Mouse (Mus musculus): Measurements from ENCODE around the gene Cltc. TPM values are rescaled to one million over a fixed set of nuclear protein-coding genes. Genes with fewer than 3 reads are reported as not detected.

Cltc gene
- polyA plus RNA-seq, 1 experiment from 2014 or later = 146 TPM

DNA sequence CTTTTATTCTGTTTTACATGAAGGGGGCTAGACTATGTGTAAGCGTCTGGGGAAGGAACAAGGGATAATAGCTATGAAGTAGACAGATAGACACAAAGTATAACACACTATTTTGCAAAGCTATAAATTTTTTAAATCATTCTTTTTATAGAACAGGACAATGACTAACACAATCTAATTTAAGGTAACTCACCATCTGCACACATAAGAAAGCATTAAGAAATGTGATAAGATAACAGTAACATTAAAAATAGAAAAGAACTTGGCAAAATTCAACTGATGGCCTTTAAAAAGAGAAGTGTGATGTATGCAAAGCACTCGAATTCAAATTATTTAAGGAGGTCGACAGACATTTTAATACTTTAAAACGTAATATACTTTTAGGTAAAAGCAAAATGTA lies 22.4 kb downstream of the Cltc start:
- no peaks in the 10 kb centered on the region for H3K4me1 ChIP-seq (replicated peaks)
- no peak overlapping the region for H3K4me2 ChIP-seq
- no peaks in the 10 kb centered on the region for H3K9me3 ChIP-seq
- no peaks in the 10 kb centered on the region for H3K27me3 ChIP-seq
- WGBS = 91% methylated on average over 4 of the region's 4 CpGs
- no peak overlapping the region for H3K27ac ChIP-seq
- no peak overlapping the region for H3K9ac ChIP-seq
- H3K4me3 ChIP-seq = no peak overlapping the region
- no peak for ATAC-seq (ENCODE audit: low FRiP score)
- H3K36me3 ChIP-seq = peaks cover 25% of the 10 kb centered on the region

DNA sequence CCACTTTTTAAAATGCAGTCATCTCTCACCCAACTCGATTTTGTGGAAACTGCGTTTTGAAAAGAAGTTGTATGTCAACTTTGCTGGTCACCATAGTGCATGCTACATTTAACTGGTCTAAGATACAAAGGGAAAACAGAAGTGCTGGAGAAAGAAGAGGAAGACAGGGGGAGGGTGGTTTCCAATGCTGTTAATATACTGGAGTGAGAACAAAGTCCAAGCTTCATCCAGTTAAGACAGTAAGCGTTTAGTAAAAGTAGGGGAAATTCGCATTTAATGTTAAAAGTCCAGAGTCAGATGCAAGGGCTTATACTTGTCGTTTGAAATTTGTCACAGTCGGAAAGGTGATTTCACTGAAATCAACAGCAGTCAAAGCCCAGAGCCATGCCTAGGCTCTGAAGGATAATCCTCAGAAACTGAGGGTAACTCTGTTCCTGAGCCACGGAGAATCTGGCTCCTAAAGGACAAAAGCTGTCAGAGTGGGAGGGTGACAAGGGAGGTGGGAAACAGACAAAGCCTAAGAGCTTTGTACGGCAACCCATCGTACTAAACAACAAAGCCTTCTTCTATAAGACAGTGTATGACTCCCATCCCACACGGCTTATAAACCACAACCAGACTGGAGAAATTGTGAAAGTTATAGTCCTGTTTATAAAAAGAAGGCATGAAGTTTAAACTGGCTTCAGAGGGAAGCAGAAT lies 23.0 kb downstream of the Cltc start:
- H3K9ac ChIP-seq = no peak overlapping the region
- H3K4me1 ChIP-seq (replicated peaks) = no peaks in the 10 kb centered on the region
- H3K9me3 ChIP-seq = no peaks in the 10 kb centered on the region
- H3K27me3 ChIP-seq = no peaks in the 10 kb centered on the region
- H3K4me3 ChIP-seq = no peak overlapping the region
- WGBS = 80% methylated on average over 10 of the region's 10 CpGs
- no peak for ATAC-seq (ENCODE audit: low FRiP score)
- peaks cover 27% of the 10 kb centered on the region for H3K36me3 ChIP-seq
- H3K4me2 ChIP-seq = no peak overlapping the region
- no peak overlapping the region for H3K27ac ChIP-seq

DNA sequence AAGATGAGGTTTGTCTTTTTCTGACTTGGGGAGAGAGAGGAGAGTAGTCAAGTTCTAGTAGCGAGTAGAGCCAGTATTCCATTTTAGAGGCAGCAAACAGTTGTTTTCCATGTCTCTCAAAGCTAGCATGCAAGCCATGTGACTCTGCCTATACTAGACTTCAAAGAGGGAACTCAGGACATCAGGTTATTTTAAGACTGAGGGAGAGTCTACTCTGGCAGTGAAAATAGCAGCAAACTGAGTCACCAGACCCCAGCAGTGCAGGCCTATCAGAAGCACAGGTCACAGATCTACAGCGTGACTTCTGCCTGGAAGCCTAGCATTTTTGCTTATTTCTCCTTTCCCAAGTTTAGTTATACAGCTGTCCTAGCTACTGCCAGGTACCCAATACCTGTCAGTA lies 25.9 kb downstream of the Cltc start:
- WGBS = 93% methylated on average over 2 of the region's 2 CpGs
- Histone ChIP-seq H3K9me3 (no peaks in the 10 kb centered on the region), H3K36me3 (peaks cover 46% of the 10 kb centered on the region), H3K9ac (no peak overlapping the region), H3K27ac (no peak overlapping the region), H3K4me3 (no peak overlapping the region), H3K27me3 (no peaks in the 10 kb centered on the region), H3K4me1 (replicated peaks) (no peaks in the 10 kb centered on the region), H3K4me2 (no peak overlapping the region)
- no peak for ATAC-seq (ENCODE audit: low FRiP score)

DNA sequence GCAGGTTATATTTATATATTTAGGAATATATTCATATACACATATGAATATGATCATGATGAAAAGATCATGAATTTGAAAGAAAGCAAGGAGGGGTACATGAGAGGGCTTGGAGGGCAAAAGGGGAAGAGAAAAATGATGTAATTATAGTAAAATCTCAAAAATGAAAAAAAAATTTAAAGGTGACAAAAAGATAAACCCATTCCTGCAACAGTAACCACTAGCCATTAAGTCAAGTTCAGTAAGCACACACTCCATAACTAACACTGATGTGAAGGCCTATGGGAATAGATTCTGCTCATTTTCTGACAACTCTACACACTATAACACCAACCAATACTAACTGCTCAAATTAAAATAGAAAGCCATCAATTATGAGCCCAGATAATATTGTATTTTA lies 31.8 kb downstream of the Cltc start:
- no peak overlapping the region for H3K27ac ChIP-seq
- ATAC-seq (ENCODE audit: low FRiP score) = no peak
- H3K9me3 ChIP-seq = no peaks in the 10 kb centered on the region
- H3K4me1 ChIP-seq (replicated peaks) = no peaks in the 10 kb centered on the region
- H3K36me3 ChIP-seq = peaks cover 58% of the 10 kb centered on the region
- H3K27me3 ChIP-seq = no peaks in the 10 kb centered on the region
- H3K4me3 ChIP-seq = no peak overlapping the region
- no peak overlapping the region for H3K9ac ChIP-seq
- H3K4me2 ChIP-seq = no peak overlapping the region

DNA sequence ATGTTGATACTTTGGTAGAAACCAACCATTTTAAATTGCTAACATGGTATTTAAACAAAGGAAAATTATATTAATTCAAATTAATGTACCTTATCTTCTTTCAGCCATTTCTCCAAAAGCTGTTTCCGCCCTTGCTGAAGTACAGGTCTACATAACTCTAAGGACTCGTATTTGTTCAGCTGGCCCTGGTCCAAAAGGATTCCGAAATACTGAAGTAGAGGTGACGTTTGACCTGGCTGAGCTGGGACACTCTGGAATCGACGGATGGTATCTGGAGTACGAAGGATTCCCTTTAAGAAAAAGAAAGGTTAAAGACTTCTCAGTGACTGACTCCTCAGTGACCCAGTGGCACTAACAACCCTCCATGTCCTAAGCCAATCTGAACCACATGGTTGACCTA lies 32.4 kb downstream of the Cltc start:
- 92% methylated on average over 7 of the region's 7 CpGs for WGBS
- Histone ChIP-seq H3K27me3 (no peaks in the 10 kb centered on the region), H3K27ac (no peak overlapping the region), H3K9ac (no peak overlapping the region), H3K4me2 (no peak overlapping the region), H3K4me3 (no peak overlapping the region), H3K36me3 (peaks cover 61% of the 10 kb centered on the region), H3K9me3 (no peaks in the 10 kb centered on the region), H3K4me1 (replicated peaks) (no peaks in the 10 kb centered on the region)
- ATAC-seq (ENCODE audit: low FRiP score) = no peak

DNA sequence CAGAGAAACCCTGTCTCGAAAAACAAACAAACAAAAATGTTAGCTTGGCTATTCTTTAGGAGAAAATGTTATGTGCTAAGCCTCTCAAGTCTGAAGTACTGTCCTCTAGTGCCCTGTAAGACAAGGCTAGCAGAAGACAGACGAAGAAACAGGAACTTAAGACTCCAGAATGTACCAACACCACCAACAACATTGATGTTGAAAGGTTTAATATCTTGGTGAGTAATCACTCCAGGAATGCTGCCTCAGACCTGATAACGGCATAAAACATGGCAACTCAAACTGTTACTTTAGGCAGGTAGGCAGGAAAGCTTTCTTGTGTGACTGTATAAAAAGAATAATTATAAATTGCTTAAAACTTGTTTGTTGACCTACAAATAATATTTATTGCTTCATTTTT lies 33.4 kb downstream of the Cltc start:
- no peak for ATAC-seq (ENCODE audit: low FRiP score)
- Histone ChIP-seq H3K27ac (no peak overlapping the region), H3K4me3 (no peak overlapping the region), H3K36me3 (peaks cover 65% of the 10 kb centered on the region), H3K4me2 (no peak overlapping the region), H3K9me3 (no peaks in the 10 kb centered on the region), H3K9ac (no peak overlapping the region), H3K27me3 (no peaks in the 10 kb centered on the region), H3K4me1 (replicated peaks) (no peaks in the 10 kb centered on the region)
- 95% methylated on average over 3 of the region's 3 CpGs for WGBS

DNA sequence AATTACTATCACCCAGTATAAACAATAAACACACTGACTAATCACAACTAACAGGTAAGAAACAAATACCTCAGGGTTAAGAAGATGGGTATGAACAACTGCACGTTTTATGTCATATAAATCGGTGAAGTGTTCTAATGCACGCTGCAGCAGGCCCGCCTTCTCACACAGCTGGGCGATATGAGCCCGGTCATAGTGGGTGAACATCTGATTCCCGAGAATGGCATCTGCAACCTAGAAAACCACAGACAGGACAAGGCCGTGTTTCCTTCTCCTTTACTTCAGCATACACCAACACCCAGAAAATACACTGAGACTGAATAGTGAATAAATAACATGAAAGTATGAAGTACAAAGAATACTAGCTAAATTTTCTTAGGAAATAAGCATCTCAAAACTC lies 38.0 kb downstream of the Cltc start:
- H3K4me3 ChIP-seq = no peak overlapping the region
- no peak overlapping the region for H3K9ac ChIP-seq
- no peak for ATAC-seq (ENCODE audit: low FRiP score)
- 94% methylated on average over 8 of the region's 8 CpGs for WGBS
- H3K36me3 ChIP-seq = peaks cover 62% of the 10 kb centered on the region
- H3K9me3 ChIP-seq = no peaks in the 10 kb centered on the region
- H3K4me2 ChIP-seq = no peak overlapping the region
- H3K27ac ChIP-seq = no peak overlapping the region
- H3K4me1 ChIP-seq (replicated peaks) = no peaks in the 10 kb centered on the region
- H3K27me3 ChIP-seq = no peaks in the 10 kb centered on the region

DNA sequence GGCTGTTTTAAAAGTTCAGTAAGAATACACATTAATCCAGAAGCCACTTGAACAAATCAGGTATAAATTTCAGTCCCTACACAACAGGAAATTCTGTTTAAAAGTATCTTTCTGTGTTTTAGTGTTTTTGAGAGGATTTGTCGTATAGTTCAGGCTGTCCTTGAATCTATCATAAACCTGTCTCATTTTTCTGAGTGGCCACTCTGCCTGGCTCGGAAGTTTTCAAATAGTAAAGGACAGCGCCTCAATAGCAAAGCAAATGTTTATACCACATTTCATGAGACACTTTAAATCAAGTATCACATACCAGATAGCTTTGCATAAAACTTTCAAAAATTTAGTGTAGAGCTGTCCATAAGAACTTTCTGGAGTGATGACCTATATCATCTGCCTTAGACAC lies 39.0 kb downstream of the Cltc start:
- Histone ChIP-seq H3K9me3 (no peaks in the 10 kb centered on the region), H3K36me3 (peaks cover 61% of the 10 kb centered on the region), H3K4me2 (no peak overlapping the region), H3K4me1 (replicated peaks) (no peaks in the 10 kb centered on the region), H3K4me3 (no peak overlapping the region), H3K27ac (no peak overlapping the region), H3K9ac (no peak overlapping the region), H3K27me3 (no peaks in the 10 kb centered on the region)
- ATAC-seq (ENCODE audit: low FRiP score) = no peak
- WGBS = 97% methylated on average over 3 of the region's 3 CpGs

DNA sequence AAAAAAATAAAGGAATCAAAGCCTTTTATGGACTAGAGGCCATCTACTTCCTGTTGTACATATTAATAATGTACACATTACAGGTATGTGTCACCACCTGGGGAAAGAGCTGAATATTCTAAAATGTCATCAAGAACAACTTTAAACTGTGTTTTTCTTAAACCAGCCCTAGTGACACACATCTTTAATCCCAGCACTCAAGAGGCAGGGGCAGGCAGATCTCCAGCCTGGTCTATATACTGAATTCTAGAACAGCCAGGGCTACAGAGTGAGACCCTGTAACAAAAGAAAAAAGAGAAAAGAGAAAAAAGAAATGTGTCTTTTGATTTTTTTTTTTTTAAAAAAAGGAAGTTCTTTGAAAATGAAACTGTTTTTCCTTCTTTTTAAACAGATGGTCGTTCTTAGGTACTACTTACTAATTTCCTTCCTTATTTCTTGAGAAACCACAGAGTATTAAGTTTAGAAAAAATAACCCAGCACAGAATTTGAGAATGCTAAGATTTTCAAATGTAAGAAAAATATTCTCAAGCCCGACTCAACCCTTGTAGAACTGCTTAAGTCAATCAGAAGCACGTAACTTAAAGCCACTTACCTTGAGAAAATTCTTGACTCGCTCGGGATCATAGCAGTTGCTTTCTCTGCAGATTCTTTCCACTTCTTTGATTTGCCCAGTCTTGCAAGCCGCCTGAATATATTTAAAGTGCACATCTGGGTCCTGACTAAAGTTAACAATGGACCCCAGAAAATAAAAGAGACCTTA lies 39.9 kb downstream of the Cltc start:
- Histone ChIP-seq H3K9me3 (no peaks in the 10 kb centered on the region), H3K4me3 (no peak overlapping the region), H3K36me3 (peaks cover 60% of the 10 kb centered on the region), H3K4me1 (replicated peaks) (no peaks in the 10 kb centered on the region), H3K9ac (no peak overlapping the region), H3K4me2 (no peak overlapping the region), H3K27ac (no peak overlapping the region), H3K27me3 (no peaks in the 10 kb centered on the region)
- 89% methylated on average over 6 of the region's 6 CpGs for WGBS
- no peak for ATAC-seq (ENCODE audit: low FRiP score)

DNA sequence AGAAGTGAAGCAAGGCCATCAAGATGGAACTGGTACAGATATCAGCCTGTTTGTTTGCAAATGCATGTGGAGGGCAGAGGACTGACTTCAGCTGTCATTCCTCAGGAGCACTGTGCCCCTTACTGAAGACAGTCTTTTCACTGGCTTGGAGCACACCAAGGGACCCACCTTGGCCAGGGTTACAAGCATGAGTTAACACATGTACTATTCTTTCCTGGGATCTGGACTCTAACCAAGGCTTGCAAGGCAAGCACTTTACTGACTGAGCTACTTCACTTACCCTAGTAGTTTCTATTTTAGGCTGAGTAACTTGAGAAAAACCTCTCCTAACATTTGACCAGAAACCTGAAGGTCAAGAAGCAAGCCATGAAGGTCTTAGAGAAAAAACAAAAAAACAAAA lies 42.8 kb downstream of the Cltc start:
- no peak for ATAC-seq (ENCODE audit: low FRiP score)

DNA sequence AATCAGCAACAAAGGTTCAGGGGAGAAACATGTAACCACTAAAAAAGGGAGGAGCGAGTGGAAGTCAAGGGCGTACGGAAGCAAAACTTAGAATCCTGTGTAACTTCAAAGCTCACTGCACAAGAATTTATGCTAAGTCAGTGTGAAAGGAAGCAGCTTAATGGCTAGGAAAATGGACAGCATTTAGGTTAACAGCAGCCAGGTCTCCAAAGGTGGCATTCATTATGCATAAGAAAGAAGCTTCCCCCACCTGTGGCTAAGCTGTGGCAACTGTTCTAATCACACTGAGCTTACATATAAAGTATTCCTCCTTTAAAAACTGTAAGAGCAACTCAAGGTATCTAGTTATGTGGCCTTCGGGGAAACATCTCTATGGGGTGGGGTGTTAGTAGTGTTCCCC lies 56.2 kb downstream of the Cltc start:
- Histone ChIP-seq H3K4me3 (no peak overlapping the region), H3K27me3 (no peaks in the 10 kb centered on the region), H3K4me1 (replicated peaks) (no peaks in the 10 kb centered on the region), H3K9me3 (no peaks in the 10 kb centered on the region), H3K36me3 (peaks cover 86% of the 10 kb centered on the region), H3K9ac (no peak overlapping the region), H3K27ac (no peak overlapping the region), H3K4me2 (no peak overlapping the region)
- no peak for ATAC-seq (ENCODE audit: low FRiP score)
- 96% methylated on average over 4 of the region's 4 CpGs for WGBS

More for the DNA sequence above, 42.8 kb downstream of the Cltc start:
- Histone ChIP-seq H3K4me2 (no peak overlapping the region), H3K4me3 (no peak overlapping the region), H3K27me3 (no peaks in the 10 kb centered on the region), H3K36me3 (peaks cover 67% of the 10 kb centered on the region), H3K9me3 (no peaks in the 10 kb centered on the region), H3K9ac (no peak overlapping the region), H3K4me1 (replicated peaks) (no peaks in the 10 kb centered on the region), H3K27ac (no peak overlapping the region)

DNA sequence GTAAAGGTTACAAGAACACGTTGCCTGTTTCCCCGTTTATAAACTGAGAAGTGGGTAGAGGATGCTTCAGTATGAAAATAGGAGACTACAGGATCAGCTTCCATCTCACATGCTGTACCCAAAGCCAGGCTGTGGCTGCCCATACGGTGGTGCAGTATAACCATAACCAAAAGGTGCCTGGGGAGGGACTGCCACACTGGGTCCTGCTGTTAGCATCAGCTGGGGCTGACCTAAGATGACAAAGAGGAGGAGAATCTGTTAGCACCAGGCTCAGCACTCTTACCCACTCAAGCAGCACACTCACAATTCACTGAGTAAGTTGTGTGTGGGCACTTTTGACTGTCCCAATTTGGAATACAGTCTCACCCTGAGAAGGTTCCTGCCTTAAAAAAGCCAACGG lies 61.9 kb downstream of the Cltc start:
- no peak overlapping the region for H3K9ac ChIP-seq
- no peaks in the 10 kb centered on the region for H3K4me1 ChIP-seq (replicated peaks)
- no peak overlapping the region for H3K27ac ChIP-seq
- H3K36me3 ChIP-seq = peaks cover 76% of the 10 kb centered on the region
- H3K4me2 ChIP-seq = no peak overlapping the region
- 65% methylated on average over 4 of the region's 4 CpGs for WGBS
- no peak for ATAC-seq (ENCODE audit: low FRiP score)
- H3K27me3 ChIP-seq = no peaks in the 10 kb centered on the region
- H3K4me3 ChIP-seq = no peak overlapping the region
- no peaks in the 10 kb centered on the region for H3K9me3 ChIP-seq

DNA sequence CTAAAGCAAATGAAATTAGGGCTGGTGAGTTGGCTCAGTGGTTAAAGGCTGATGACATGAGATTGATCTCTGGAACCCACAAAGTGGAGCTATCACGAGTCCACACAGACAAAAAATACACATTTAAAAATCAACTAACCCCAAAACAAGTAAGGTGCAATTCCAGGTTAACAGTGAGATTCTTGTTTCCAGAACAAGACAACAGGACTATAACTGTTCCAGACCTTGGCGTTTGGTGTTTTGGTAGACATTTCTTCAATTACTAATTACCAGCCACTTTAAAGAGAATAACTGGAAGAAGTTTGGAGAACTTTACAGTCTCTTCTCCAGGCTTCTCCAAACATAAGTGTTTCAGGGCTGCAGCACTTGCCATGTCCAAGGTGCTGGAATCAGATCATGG lies 64.8 kb downstream of the Cltc start:
- H3K4me3 ChIP-seq = no peak overlapping the region
- H3K4me2 ChIP-seq = no peak overlapping the region
- no peaks in the 10 kb centered on the region for H3K27me3 ChIP-seq
- no peak overlapping the region for H3K27ac ChIP-seq
- H3K36me3 ChIP-seq = peaks cover 68% of the 10 kb centered on the region
- no peaks in the 10 kb centered on the region for H3K9me3 ChIP-seq
- H3K9ac ChIP-seq = no peak overlapping the region
- H3K4me1 ChIP-seq (replicated peaks) = no peaks in the 10 kb centered on the region
- WGBS = 92% methylated on average over 2 of the region's 2 CpGs
- ATAC-seq (ENCODE audit: low FRiP score) = no peak
